Mouse (Mus musculus) left cerebral cortex, adult 2 months (tissue): Measurements from ENCODE around the gene Tnfrsf13c. TPM values are rescaled to one million over a fixed set of nuclear protein-coding genes. Genes with fewer than 3 reads are reported as not detected.
"Not testable (repeated sequence)": the region's sequence is repeated elsewhere in the genome, so short reads cannot be mapped to it uniquely, and the experiment has no call there.

Source experiments
- DNase-seq, 2 experiments: peaks; one replicate each; pipeline ENCODE4 v3.0.0; 2021 to 2022; ENCODE audit warnings: low spot score in 2 of 2, mixed read lengths in 1 of 2; ENCODE audit errors: extremely low spot score in 1 of 2
- H3K27ac ChIP-seq: fragments of 200-600 bp; 2 replicates; pipeline ENCODE4 v1.8.1; 2022
- H3K4me3 ChIP-seq: fragments of 200-600 bp; 2 replicates; pipeline ENCODE4 v1.8.1; 2022
- CTCF ChIP-seq: fragments of 200-600 bp; IDR thresholded peaks from 2 replicates; pipeline ENCODE4 v1.8.1; 2022; ENCODE audit warnings: antibody characterized with exemption, mild to moderate bottlenecking, moderate library complexity
- intact Hi-C: fragments of 180-260 bp; cut with DNase I; formaldehyde crosslinking; loops from one replicate; pipeline ENCODE4 v1.15.1; 2025
- long read RNA-seq, 2 experiments: library from polyadenylated mRNA; stranded (forward); transcript quantifications; one replicate each; pipeline ENCODE4 v2.0.0; 2021; ENCODE audit warnings: borderline mapping rate in 2 of 2
- total RNA-seq, 2 experiments: library from RNA; stranded (reverse); gene quantifications; 2 replicates each; pipeline ENCODE4 v1.2.3; 2021

Tnfrsf13c gene
- under 1 TPM; 0.29 to 0.47 TPM for total RNA-seq
- long read RNA-seq, experiment 1, result 0 reads
- long read RNA-seq, experiment 2, result 0 reads

DNA sequence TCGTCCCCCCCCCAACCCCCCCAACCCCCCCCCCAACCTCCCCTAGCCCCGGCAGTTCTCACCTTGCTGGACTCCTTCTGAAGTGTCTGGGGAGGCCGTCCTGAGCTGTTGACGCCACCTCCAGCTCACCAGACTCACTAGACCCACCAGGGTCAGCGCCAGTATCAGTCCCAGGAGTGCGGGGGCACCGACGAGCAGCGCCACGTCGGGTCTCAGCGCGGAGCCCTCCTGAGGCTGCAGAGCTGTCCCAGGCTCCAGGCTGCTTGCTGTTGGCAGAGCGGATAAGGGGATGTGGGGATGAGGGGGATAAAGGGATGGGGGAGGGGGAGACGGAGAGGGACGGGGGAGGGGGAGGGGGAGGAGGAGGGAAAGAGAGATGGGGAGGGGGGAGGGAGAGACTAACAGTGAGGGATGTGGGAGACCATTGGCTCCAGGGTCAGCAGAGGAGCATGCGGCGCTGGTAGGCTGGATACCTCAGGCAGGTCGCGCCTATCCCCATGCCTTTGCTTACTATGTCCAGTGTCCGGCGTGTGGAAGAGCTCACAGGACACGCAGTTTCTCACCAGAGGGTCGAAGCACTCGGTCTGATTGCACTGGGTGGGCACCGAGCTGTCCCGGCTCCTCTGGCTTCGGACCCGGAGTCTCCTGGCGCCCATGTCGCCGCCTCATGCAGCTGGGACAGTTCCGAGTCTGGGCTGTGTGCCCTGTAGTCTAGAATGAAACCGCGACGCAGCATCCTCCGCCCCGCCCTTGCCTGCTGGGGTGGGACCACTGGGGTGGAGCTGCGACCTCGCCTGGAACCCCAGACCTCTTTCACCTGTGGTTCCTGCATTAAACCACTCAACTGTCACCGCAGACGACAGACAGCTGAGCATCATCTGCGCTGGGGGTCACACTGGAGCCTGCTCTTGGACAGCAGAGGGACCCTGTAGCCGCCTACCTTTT, at the start of gene Tnfrsf13c:
Tnfrsf13c (minus strand) TSS at position 713 of the 945 bp plus-strand sequence.
- intact Hi-C loops, result no loop called here
- no peak for DNase-seq
- no peak for TF ChIP-seq CTCF
- Histone ChIP-seq H3K4me3 (peak within 1 kb of the TSS; percentile 32), H3K27ac (no peak within 1 kb of the TSS)

DNA sequence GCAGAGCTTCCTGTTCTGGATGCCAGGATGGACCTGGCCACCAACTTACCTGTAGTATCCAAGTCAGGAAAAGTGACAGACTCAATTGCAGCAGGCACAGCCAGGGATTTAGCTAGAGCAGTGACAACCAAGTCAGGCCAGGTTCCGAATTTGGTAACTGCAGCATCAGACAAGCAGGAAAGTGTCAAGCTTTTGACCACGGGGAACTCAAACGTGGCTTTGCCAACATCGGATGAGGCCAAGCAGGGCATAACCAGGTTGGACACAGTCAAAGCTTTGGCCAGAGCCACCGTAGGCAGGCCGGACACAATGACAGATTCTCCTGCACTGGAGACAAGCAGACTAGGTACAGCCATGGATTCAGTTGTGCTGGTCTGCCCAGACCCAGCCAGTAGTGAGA, 48.1 kb upstream of the Tnfrsf13c start:
- H3K27ac ChIP-seq, result no peak overlapping the region
- no peak overlapping the region for H3K4me3 ChIP-seq
- TF ChIP-seq CTCF, result no peak
- no peak for DNase-seq
- intact Hi-C loops, result no loop called here

DNA sequence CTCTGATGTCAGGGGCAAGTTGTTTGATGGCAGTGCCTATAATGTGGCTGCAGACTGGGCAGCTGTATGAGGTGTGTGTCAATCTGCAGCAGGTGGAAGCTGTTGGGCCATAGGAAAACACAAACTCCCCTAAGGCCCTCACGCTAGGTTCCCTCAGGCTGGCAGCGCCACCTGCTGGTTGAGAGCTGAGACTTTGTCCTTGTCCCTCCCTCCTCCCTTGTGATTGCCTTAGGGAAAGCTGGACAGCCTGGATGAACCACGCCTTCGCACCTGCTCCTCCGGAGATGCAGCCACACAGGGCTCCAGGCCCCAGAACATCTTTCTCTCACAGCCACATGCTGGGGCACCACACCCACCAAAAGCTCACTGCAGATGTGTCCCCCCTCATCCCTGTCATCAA, 47.0 kb upstream of the Tnfrsf13c start:
- DNase-seq, result peak; percentile 64 to 84
- TF ChIP-seq CTCF, result peak; percentile 83
- no peak overlapping the region for H3K4me3 ChIP-seq
- intact Hi-C loops, result no loop called here
- no peak overlapping the region for H3K27ac ChIP-seq

DNA sequence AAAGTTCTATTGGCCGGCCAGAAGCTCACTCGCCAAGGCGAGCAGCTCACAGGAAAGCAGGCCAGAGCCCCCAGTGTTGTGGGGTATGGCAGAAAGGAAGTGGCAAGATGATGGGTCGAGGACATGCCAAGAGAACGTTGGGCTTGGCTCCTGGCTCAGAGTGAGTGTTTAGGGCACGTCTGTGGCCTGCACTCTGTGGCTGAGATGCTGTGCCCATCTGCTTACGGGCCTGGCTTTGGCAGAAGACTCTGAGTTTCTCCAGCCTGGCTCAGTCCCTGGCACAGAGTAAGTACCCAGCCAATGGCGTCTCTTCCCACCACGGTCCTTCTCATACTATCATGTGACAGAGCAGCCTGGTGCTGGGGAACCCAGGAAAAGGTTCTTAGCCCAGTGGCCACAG, 44.6 kb upstream of the Tnfrsf13c start:
- no peak for TF ChIP-seq CTCF
- DNase-seq, result no peak
- intact Hi-C loops, result no loop called here
- Histone ChIP-seq H3K4me3 (no peak overlapping the region), H3K27ac (no peak overlapping the region)

DNA sequence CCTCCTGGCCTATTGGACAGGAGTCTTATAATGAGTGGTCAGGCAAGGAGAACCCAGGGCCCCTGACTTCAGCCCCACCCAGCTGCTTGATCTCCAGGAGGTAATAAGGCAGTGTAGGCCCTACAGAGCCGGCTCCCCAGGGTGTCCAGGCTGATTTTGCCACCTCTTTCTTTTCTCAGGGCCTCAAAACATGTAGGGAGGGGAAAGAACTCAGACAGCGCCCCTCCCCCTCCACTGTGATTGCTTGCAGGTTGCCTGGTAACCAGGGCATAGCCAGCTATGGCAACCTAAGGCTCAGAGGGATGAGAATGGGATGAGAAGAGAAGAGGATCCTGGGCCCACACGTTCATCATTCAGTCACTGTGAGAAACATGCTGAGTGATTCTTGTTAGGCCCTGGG, 44.0 kb upstream of the Tnfrsf13c start:
- Histone ChIP-seq H3K4me3 (no peak overlapping the region), H3K27ac (no peak overlapping the region)
- intact Hi-C loops, result no loop called here
- DNase-seq, result peak in 1 of 2 experiments; percentile 56
- TF ChIP-seq CTCF, result no peak

DNA sequence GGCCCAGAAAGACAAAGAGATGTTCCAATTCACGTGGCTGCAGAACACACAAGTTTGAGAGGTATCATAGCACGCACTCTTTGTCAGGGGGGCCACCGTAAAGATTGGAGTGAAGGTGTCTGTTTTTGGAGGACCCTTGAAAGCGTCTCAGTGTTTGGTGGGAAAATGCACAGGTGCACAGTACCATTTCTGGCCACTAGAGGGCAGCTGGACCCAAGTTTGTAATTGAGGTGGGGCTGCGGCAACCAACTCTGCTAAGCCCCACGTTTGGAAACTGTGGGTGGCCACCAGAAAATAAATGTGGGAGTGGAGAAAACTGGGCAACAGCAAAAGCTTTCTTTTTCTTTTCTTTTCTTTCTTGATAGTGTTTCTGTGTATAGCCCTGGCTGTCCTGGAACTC, 42.2 kb upstream of the Tnfrsf13c start:
- DNase-seq, result peak; percentile 60 to 84
- Histone ChIP-seq H3K4me3 (no peak overlapping the region), H3K27ac (no peak overlapping the region)
- intact Hi-C loops, result loop anchor here (2.0 kb wide), 2 partner anchors 86 to 150 kb away; no protein-coding TSS in a partner anchor
- TF ChIP-seq CTCF, result peak; percentile 95

DNA sequence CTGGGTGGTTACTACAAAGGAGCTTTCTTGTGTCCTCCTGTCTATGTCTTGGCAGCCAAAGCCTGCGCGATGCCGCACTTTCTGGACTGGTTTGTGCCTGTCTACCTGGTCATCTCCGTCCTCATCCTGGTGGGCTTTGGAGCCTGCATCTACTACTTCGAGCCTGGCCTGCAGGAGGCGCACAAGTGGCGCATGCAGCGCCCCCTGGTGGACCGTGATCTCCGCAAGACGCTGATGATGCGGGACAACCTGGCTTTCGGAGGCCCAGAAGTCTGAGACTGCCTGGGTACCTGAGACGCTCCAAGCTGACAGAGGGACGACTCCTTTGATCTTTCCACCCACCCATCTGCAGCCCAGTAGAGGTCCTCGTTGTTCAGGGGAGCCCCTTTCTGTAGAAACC, 35.3 kb upstream of the Tnfrsf13c start:
- Histone ChIP-seq H3K4me3 (no peak overlapping the region), H3K27ac (no peak overlapping the region)
- intact Hi-C loops, result no loop called here
- TF ChIP-seq CTCF, result peak; percentile 97
- peak; percentile 61 to 74 for DNase-seq

DNA sequence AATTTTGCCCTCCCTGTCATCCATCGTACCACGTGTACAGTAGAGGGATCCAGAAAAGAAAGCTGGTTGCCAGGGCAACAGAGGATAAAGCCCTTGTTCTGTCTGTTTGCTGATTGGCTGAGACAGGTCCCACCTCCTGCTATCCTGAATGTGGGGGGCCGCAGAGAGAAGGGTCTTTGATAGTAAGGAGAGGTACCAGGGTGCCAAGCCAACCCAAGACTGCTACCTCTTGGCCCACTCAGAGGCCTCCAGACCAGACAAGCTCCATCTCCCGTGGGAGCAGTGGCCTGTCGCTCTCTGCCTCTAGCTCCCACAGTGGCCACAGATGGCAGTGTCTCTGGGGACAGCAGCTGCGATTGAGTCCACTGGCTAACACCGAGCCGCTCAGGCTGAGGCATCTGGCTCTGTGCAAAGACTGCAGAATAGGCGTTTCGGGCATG, 31.8 kb upstream of the Tnfrsf13c start:
- Histone ChIP-seq H3K27ac (peak overlapping the region; percentile 98), H3K4me3 (peak overlapping the region; percentile 56)
- peak; percentile 50 for TF ChIP-seq CTCF
- intact Hi-C loops, result no loop called here
- peak; percentile 72 to 83 for DNase-seq

DNA sequence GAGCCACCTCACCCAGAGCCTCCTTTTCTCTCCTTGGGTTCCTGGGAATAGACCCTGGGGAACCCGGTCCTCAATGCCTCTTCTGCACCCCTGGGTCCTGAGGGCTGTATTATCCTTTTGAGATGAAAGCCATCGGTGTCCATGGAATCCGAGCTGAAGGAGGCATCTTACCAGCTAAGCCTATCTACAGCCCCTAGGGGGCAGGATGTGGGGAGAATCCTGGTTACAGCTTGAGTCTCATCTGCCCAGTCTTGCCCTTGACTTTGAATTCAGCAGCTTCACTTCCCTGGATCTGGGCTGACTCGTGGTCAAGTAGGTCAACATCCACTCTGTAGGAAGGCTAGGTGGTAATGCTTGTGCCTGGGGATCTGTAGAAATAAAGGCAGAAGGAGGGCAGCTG, 31.1 kb upstream of the Tnfrsf13c start:
- intact Hi-C loops, result no loop called here
- H3K27ac ChIP-seq, result peak overlapping the region; percentile 98
- peak; percentile 63 for TF ChIP-seq CTCF
- no peak for DNase-seq
- H3K4me3 ChIP-seq, result peak overlapping the region; percentile 56

DNA sequence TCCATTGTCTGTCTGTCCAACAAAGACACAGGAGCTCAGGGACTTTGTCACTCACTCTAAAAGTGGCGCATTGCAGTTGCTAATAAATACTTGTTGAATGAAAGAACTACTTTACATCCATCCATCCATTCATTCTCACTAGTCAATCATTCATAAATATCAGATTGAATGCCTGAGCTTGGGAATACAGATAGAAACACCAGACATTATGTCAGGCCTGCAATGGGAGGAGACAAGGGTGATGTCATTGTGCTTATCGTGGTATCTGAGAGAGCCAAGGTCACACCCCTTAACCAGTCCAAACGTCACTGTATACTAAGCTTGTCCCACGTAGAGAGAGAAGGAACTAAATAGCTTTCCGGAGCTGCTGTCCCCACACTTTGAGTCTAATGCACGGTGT, 27.9 kb upstream of the Tnfrsf13c start, which contains the start of gene 1500009C09Rik:
1500009C09Rik (plus strand) TSS at position 301 of the 400 bp plus-strand sequence.
- Histone ChIP-seq H3K27ac (no peak within 1 kb of the TSS), H3K4me3 (no peak within 1 kb of the TSS)
- no peak for TF ChIP-seq CTCF
- intact Hi-C loops, result no loop called here
- DNase-seq, result no peak

DNA sequence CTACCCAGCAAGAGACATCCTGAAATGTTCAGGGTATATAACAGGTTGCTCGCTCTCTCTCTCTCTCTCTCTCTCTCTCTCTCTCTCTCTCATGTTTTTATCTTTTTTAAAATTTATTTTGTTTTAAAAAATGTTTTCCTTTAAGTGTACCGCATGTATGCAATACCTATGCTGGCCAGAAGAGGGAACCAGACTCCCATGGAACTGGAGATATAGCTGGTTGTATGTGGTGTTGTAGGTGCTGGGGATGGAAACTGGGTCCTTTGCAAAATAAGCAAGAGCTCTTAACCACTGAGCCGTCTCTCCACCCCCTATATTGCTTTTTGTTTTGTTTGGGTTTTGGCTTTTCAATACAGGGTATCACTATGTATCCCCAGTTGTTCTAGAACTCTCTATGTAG, 27.4 kb upstream of the Tnfrsf13c start:
- no peak overlapping the region for H3K27ac ChIP-seq
- TF ChIP-seq CTCF, result peak; percentile 33
- no peak overlapping the region for H3K4me3 ChIP-seq
- intact Hi-C loops, result no loop called here
- DNase-seq, result no peak

DNA sequence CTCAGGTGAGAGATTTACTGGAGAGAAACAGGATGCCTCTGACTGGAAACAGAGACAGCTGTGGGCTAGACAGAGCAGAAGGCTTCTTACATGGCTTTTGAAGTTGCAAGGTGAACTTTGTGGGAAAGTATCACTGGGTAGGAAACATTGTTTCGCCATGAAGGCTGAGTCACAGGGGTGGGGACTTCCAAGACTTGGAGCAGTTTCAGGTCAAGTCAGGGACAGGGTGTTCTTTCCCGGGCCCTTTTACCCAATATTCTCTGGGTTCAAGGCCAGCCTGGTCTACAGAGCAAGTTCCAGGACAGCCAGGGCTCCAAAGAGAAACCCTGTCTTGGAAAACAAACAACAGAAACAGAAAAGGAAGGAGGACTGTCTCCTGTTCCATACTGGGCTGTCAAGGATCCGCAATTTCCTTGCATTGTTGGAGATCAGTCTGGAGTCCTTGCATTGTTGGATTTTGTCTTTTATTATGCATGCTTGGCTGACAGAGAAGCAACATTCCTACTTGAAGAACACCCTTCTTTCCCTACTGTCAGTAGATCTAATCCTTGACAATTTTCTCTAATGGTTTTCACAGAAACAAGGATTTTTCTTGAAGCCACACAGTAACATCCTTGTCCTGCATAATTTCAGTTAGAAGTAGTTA, 23.1 kb upstream of the Tnfrsf13c start:
- Histone ChIP-seq H3K27ac (no peak overlapping the region), H3K4me3 (no peak overlapping the region)
- DNase-seq, result no peak
- intact Hi-C loops, result no loop called here
- TF ChIP-seq CTCF, result no peak

DNA sequence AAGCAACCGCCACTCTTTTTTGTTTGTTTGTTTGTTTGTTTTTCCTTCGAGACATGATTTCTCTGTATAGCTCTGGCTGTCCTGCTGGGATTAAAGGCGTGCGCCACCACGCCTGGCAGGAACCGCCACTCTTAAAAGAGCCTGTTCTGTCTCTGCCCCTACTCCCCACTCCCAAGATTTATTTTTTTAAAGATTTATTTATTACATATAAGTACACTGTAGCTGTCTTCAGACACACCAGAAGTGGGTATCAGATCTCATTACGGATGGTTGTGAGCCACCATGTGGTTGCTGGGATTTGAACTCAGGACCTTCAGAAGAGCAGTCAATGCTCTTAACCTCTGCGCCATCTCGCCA, 20.6 kb upstream of the Tnfrsf13c start:
- DNase-seq, H3K27ac ChIP-seq, intact Hi-C loops: not testable (repeated sequence)
- H3K4me3 ChIP-seq, result peak overlapping the region; percentile 92
